Comparison of ENCODE assay signal across 9 mouse cellular contexts in genomic region chr1:86018235-86019055, GRCm38 (mm10). TPM values are rescaled to one million over a fixed set of nuclear protein-coding genes. Genes with fewer than 3 reads are reported as not detected.
A peak's percentile ranks its signal among the peaks of the same experiment; 100 is the strongest.
DNase-seq lines count a peak whose midpoint lies in the region; ATAC-seq and TF ChIP-seq lines count a peak whose summit lies in the region.
"Had no signal": no experiment of that assay in that cellular context is flagged by ENCODE, and none has a peak within 500 bp of the region (broad histone marks: within the 10 kb centered on the region; RNA-seq: fewer than 3 reads in every experiment).

No protein-coding gene starts in this region.

- peak; percentile 48 for DNase-seq in heart, postnatal 4 days
- peak; percentile 50 to 60 for DNase-seq in layer of hippocampus, postnatal 25 days (ENCODE audit: extremely low spot score in 1 of 2, low spot score in 1 of 2)
- peak; percentile 38 for DNase-seq in lung, postnatal 14 days
- DNase-seq in right cerebral cortex, adult 2 months (ENCODE audit: low spot score in 2 of 2) = peak; percentile 70 to 79
- DNase-seq in c-Kit-positive CD71-positive TER-119-positive erythroid progenitor cells, embryonic 14.5 days (ENCODE audit: low spot score) = no peak

- no peaks in the 10 kb centered on the region for H3K9me3 ChIP-seq in ES-Bruce4 (replicated peaks; ENCODE audit: control insufficient read depth, insufficient read depth, low read length, poor library complexity, severe bottlenecking)
- no peaks in the 10 kb centered on the region for H3K9me3 ChIP-seq in embryonic facial prominence, embryonic 15.5 days (replicated peaks)

- 0 out of 2 replicates have a peak, but pooled peaks have one; percentile 19 for ATAC-seq in embryonic facial prominence, embryonic 15.5 days (ENCODE audit: insufficient number of reproducible peaks, low FRiP score, low TSS enrichment, low read depth)

- peak overlapping the region; percentile 92 for H3K4me2 ChIP-seq in embryonic facial prominence, embryonic 15.5 days (replicated peaks)

- H3K27ac ChIP-seq in ES-Bruce4 (ENCODE audit: insufficient read depth, low read length) = no peak overlapping the region
- no peak overlapping the region for H3K27ac ChIP-seq in bone marrow macrophage, adult 2 months (ENCODE audit: insufficient read depth, low read depth, low read length)
- H3K27ac ChIP-seq in embryonic facial prominence, embryonic 15.5 days (replicated peaks) = no peak overlapping the region

- whole genome bisulfite sequencing in embryonic facial prominence, embryonic 15.5 days = 3% methylated on average over 60 of the region's 60 CpGs

- no peak for TF ChIP-seq EP300 in ES-Bruce4 (IDR thresholded peaks at IDR 0.05; ENCODE audit: insufficient read depth, low read depth, low read length)

- peaks cover 2% of the 10 kb centered on the region; the same call in 1 of the 2 replicates for H3K27me3 ChIP-seq in ES-Bruce4 (ENCODE audit: control insufficient read depth, insufficient read depth, low read length, poor library complexity, severe bottlenecking)
- H3K27me3 ChIP-seq in embryonic facial prominence, embryonic 15.5 days = peaks cover 35% of the 10 kb centered on the region

- H3K4me3 ChIP-seq in ES-Bruce4 (ENCODE audit: low read depth, low read length) = peak overlapping the region; percentile 9
- H3K4me3 ChIP-seq in bone marrow macrophage, adult 2 months (ENCODE audit: insufficient read depth, low read length) = peak overlapping the region; percentile 41
- peak overlapping the region; percentile 47 for H3K4me3 ChIP-seq in embryonic facial prominence, embryonic 15.5 days (replicated peaks)

- no peak for TF ChIP-seq POLR2A in ES-Bruce4 (IDR thresholded peaks at IDR 0.05; ENCODE audit: insufficient read depth, low read length)
- no peak for TF ChIP-seq POLR2A in bone marrow macrophage, adult 2 months (IDR thresholded peaks at IDR 0.05; ENCODE audit: borderline replicate concordance, low read depth, low read length)

- H3K36me3 ChIP-seq in ES-Bruce4 (ENCODE audit: control insufficient read depth, insufficient read depth, low read length, poor library complexity, severe bottlenecking) = no peaks in the 10 kb centered on the region
- H3K36me3 ChIP-seq in embryonic facial prominence, embryonic 15.5 days = no peaks in the 10 kb centered on the region

- H3K4me1 ChIP-seq in ES-Bruce4 (ENCODE audit: control insufficient read depth, insufficient read depth, low read length) = no peaks in the 10 kb centered on the region
- peaks cover 4% of the 10 kb centered on the region; the same call in 1 of the 2 replicates for H3K4me1 ChIP-seq in bone marrow macrophage, adult 2 months (ENCODE audit: control insufficient read depth, insufficient read depth, low read length)
- peaks cover 7% of the 10 kb centered on the region; the same call in 1 of the 2 replicates for H3K4me1 ChIP-seq in embryonic facial prominence, embryonic 15.5 days

- peak overlapping the region; percentile 17 for H3K9ac ChIP-seq in ES-Bruce4 (ENCODE audit: low read depth, poor library complexity, severe bottlenecking)
- H3K9ac ChIP-seq in embryonic facial prominence, embryonic 15.5 days = no peak overlapping the region

- no peak for TF ChIP-seq CTCF in ES-Bruce4 (IDR thresholded peaks at IDR 0.05; ENCODE audit: low read depth, low read length)
- no peak; the same call in 1 of the 2 replicates for TF ChIP-seq CTCF in bone marrow macrophage, adult 2 months (IDR thresholded peaks at IDR 0.05; ENCODE audit: low read depth, low read length)

RNA-seq across cellular contexts. Expression of gene Spata3, which starts 1.8 kb away (rescaled TPM):
- polyA plus RNA-seq in ES-Bruce4 (2011; ENCODE audit: insufficient read depth, insufficient read length, low read depth, missing spikeins) = not detected in 2 replicates
- not detected in 2 replicates for polyA plus RNA-seq in bone marrow macrophage, adult 2 months (2012; ENCODE audit: insufficient read depth, insufficient read length, missing spikeins)
- polyA plus RNA-seq in embryonic facial prominence, embryonic 15.5 days (2015; fragmentation: Nextera tagmentation; extraction: Ambion mirVana) = 0.24 TPM in 1 of 2 replicates, not detected in the other
- total RNA-seq in heart, postnatal 4 days (2021) = not detected
- 1 to 10 TPM; 1.0 to 1.2 TPM for total RNA-seq in layer of hippocampus, postnatal 25 days (2021)
- total RNA-seq: heart, adult 18-20 months had no signal

RNA-seq across cellular contexts. Expression of gene 2810459M11Rik, which starts 27.2 kb away (rescaled TPM):
- polyA plus RNA-seq in ES-Bruce4 (2011; ENCODE audit: insufficient read depth, insufficient read length, low read depth, missing spikeins) = 0.42 TPM in 1 of 2 replicates, not detected in the other
- polyA plus RNA-seq in bone marrow macrophage, adult 2 months (2012; ENCODE audit: insufficient read depth, insufficient read length, missing spikeins) = not detected in 2 replicates
- polyA plus RNA-seq in embryonic facial prominence, embryonic 15.5 days (2015; fragmentation: Nextera tagmentation; extraction: Ambion mirVana) = 0.66 and 0.81 TPM in 2 replicates
- not detected for total RNA-seq in heart, postnatal 4 days (2021)
- total RNA-seq in layer of hippocampus, postnatal 25 days (2021) = 10 to 100 TPM; 10.2 to 14.4 TPM
- total RNA-seq: heart, adult 18-20 months had no signal

RNA-seq across cellular contexts. Expression of gene Psmd1, which starts 45.7 kb away (rescaled TPM):
- 174 and 180 TPM in 2 replicates for polyA plus RNA-seq in ES-Bruce4 (2011; ENCODE audit: insufficient read depth, insufficient read length, low read depth, missing spikeins)
- 70.2 and 83.4 TPM in 2 replicates for polyA plus RNA-seq in bone marrow macrophage, adult 2 months (2012; ENCODE audit: insufficient read depth, insufficient read length, missing spikeins)
- polyA plus RNA-seq in embryonic facial prominence, embryonic 15.5 days (2015; fragmentation: Nextera tagmentation; extraction: Ambion mirVana) = 146 and 149 TPM in 2 replicates
- total RNA-seq in heart, postnatal 4 days (2021) = 100 to 1,000 TPM; 113 to 118 TPM
- 100 to 1,000 TPM in 1 of 2 experiments, 10 to 100 TPM in 1; 97.9 to 109 TPM for total RNA-seq in layer of hippocampus, postnatal 25 days (2021)

RNA-seq across cellular contexts. Expression of gene Gpr55, which starts 57.6 kb away (rescaled TPM):
- not detected in 2 replicates for polyA plus RNA-seq in ES-Bruce4 (2011; ENCODE audit: insufficient read depth, insufficient read length, low read depth, missing spikeins)
- polyA plus RNA-seq in bone marrow macrophage, adult 2 months (2012; ENCODE audit: insufficient read depth, insufficient read length, missing spikeins) = not detected in 2 replicates
- 0.19 and 0.26 TPM in 2 replicates for polyA plus RNA-seq in embryonic facial prominence, embryonic 15.5 days (2015; fragmentation: Nextera tagmentation; extraction: Ambion mirVana)
- not detected for total RNA-seq in heart, postnatal 4 days (2021)
- total RNA-seq in layer of hippocampus, postnatal 25 days (2021) = under 1 TPM in 1 of 2 experiments, not detected in 1; 0.12 TPM
